Mouse (Mus musculus) frontal cortex, adult 2 months (tissue): ENCODE measurements around the gene Gemin5. TPM values are rescaled to one million over a fixed set of nuclear protein-coding genes. Genes with fewer than 3 reads are reported as not detected.

Experiments used
- DNase-seq, 2 experiments: peaks; one replicate each; pipeline ENCODE4 v3.0.0; 2022; ENCODE audit warnings: low spot score in 1 of 2; ENCODE audit errors: extremely low spot score in 1 of 2
- polyA plus RNA-seq: library from polyadenylated mRNA; depleted of rRNA; stranded (reverse); fragments of >200 nt; gene quantifications from 2 replicates; pipeline ENCODE4 v1.2.3, GENCODE M21; 2012

Gene Gemin5
- polyA plus RNA-seq, 1 experiment, result 9.5 TPM

- peak; percentile 79 to 96 for DNase-seq
Observed at GRCm38 (mm10) chr11:58179563-58179962, 11.2 kb upstream of the Gemin5 start.

GRCm38 (mm10) chr11:58171459-58172091 lies 3.2 kb upstream of the Gemin5 start, which contains the start of gene Mrpl22:
Mrpl22 (plus strand) TSS chr11:58171661.
- DNase-seq, result peak; percentile 91 to 99

- DNase-seq, result no peak
Observed at GRCm38 (mm10) chr11:58169666-58170065, 1.3 kb upstream of the Gemin5 start.

- no peak for DNase-seq
Observed at GRCm38 (mm10) chr11:58167822-58168166, 545 bp downstream of the Gemin5 start.

DNA sequence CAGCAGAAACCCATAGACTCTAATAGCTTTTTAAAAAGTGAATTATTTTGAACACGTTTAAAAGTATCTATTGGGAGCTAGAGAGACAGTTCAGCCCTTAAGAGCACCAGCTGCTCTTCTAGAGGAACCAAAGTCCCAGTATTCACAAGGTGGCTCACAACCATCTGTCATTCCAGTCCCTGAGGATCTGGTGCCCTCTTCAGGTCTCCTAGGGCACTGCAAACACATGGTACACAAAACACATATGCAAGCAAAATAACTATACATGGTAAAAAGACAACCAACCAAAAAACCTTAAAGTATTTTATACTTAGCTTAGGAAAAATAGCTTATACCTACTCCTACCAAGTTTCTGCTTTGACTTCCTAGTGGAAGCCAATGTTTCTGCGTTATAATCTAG lies 3.3 kb downstream of the Gemin5 start:
- DNase-seq, result no peak

DNA sequence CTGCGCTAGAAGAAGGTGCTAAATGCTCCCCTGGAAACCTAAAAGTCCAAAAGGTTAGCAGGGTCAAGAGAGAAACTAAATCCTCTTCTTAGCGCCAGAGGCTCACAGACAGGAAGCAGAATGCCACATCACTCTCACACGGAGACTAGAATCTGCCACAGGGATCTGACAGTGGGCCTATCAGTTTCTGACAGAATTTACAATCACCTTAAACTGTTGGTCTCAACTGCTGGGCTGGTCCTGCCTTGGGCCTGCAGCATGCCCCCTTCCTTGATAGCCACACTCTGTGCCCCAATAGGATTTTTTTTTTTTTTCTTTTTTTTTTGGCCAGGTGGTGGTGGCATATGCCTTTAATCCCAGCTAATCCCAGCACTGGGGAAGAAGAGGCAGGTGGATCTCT lies 11.5 kb downstream of the Gemin5 start:
- DNase-seq, result no peak

- no peak for DNase-seq
Observed at GRCm38 (mm10) chr11:58155458-58155857, 12.9 kb downstream of the Gemin5 start.

- DNase-seq, result no peak
Observed at GRCm38 (mm10) chr11:58146241-58146640, 22.1 kb downstream of the Gemin5 start.

DNA sequence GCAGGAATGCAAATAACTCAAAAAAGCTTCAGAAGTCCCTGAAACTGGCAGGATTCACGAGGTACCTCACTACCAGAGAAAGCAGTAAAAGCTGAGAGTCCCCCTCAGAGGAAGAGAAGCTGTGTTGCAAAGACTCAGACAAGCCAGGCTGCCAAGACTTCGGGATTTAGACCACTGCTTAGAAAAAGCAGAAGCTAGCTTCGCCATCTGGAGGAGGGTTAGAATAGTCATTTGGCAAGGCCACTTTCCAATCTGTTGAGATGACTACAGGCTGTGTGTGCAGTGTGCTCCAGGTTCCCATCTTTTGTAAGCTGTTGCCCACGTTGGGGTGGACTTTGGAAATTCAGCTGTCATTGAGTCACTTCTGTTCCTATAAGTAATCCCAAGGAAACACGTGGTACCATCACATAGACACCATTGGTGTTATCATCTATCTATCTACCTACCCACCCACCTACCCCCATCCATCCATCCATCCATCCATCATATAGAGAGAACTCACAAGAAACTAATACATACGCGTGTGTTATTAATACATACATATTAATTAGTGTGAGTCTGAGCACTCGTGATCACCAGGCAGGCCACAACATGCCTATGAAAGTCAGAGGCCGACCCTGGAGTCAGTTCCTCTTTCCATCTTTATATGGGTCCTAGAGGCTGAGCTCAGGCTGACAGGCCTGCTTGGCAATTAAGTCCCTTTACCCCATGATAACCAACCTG lies 24.5 kb downstream of the Gemin5 start:
- DNase-seq, result peak; percentile 53 to 68

DNA sequence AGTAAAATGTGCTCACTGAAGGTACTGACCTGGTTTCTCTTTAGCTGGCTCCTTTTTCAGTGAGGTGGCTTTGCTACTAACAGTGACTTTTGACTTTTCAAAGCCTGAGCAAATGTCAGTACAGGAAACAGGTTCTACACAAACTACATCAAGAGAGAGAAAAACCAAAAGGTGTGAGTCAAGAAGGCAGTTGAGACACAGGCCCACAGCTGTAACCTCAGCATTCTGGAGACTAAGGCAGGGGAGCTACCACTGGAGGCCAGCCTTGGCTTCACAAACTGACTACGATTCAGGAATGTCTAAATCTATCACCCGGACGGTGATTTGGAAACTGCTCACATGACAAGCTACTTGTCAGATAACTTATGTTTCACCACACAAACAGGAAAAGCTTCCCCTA lies 28.9 kb downstream of the Gemin5 start:
- DNase-seq, result no peak

GRCm38 (mm10) chr11:58138821-58139220 lies 29.5 kb downstream of the Gemin5 start:
- no peak for DNase-seq

DNA sequence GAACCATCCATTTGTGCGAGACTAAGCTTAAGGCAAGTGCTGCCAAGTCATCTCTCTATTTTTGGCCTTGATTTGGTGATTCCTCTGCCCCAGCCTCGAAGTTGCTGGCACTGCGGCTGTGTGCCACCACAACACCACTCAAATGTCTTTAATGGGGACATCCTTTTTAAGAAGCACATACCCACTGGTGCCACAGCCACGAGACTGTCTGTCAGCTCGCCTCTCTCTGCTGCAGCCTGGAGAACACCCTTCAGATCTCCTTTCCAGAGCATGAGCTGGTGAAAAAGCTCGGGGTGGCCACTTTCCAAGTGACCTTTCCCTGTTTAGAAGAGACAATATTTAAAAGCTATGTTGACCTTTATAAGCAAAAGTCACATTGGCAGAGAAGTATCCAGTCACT lies 31.7 kb downstream of the Gemin5 start:
- no peak for DNase-seq

- DNase-seq, result no peak
Observed at GRCm38 (mm10) chr11:58135296-58135695, 33.0 kb downstream of the Gemin5 start.

DNA sequence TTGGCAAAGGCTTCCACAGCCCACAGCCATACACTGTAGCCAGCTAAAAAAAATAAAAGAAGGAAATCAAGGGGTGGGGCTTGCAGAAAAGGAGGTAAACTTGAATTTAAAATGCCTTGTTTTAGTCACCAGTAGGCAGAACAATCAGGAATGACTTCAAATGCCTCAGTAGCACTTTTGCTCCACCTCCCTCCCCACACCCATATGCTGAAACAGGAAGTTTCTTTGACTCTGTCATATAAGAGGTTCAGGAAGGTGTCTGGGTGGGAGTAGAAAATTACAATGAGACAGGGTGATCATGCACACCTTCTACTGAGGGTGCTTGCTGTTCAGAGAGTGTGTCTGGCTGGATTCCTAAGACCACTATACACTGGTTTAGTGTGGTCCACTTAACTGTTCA lies 33.5 kb downstream of the Gemin5 start:
- no peak for DNase-seq

GRCm38 (mm10) chr11:58132026-58132425 lies 36.3 kb downstream of the Gemin5 start:
- DNase-seq, result no peak

DNA sequence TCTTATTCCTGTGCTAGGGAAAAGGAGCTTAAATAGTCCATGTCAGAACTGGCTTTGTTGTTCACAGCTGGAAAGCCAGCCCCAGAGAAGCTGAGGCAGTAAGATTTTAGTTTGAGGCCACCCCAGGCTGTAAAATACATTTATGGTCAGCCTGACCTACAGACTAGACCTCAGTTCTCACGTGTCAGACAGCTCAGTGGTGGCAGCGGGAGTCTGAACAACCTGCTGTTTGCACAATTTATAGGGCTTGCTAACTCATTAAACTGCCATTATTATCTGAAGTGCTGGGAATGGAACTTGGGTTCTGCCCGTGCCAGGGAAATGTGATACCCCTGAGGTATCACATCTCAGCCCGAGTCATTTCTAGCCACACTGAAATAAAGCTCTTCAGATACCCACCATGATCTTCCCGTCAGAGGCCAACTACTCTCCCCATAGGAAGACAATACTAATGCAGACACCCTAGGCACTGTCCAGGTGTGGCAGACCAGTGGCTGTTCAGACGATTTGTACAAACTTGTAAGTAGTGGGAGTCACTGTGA lies 39.0 kb downstream of the Gemin5 start:
- no peak for DNase-seq

DNA sequence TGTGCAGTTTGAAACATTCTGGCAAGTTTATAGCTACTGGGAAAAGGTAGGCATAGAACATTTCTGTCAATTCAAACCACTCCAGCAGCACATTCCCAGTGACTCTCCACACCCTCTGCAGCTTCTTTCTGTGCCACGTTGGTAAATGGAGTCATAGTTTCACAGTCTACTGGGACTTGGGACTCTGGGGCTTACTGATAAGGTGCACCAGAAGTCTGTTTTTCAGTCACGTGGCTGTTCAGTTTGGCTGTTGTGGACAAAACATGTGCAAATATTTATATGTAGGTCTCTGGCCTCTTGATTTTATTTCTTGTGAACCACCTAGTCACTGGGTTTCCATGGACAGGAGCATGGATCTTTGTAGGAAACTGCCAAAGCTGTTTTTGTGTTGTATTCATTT lies 40.8 kb downstream of the Gemin5 start:
- DNase-seq, result no peak

GRCm38 (mm10) chr11:58126397-58127160 lies 41.8 kb downstream of the Gemin5 start:
- peak in 1 of 2 experiments; percentile 52 for DNase-seq

DNA sequence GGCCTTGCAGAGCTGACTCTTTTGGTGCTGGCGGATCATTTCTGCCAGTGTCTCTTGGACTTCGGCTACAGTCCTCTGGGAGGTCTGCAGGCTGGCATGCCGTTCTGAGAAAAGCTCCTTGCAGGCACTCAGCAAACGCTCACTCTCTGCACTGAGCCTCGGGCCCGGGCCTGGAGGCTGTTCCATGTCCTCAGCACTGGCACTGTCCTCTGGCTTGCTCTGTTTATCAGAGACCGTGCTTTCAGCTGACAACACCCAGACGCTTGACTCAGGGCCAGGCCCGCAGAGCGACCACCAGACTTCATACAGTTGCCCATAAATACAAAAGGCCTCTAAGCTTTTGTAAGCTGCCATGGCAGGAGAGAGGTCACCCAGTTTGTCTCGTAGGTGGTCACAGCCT lies 43.3 kb downstream of the Gemin5 start:
- DNase-seq, result no peak

DNA sequence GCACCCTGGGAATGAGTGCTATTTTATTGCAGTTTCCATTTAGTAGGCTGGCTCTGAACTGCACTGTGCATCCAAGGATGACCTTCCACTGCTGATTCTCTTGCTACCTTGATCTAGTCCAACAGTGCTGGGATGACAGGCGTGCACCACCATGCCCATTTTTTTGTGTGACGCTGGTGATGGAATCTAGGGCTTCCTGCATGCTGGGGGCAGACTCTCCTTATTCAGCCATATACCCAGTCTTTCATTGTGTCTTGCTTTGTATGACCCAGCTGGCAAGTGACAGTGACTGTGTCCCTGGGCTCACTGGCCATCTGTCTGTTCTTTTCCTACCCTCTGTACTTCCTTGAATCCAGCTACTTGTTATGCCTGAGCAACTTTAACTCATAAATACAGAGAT lies 44.6 kb downstream of the Gemin5 start:
- DNase-seq, result no peak

- DNase-seq, result no peak
Observed at GRCm38 (mm10) chr11:58121351-58121750, 47.0 kb downstream of the Gemin5 start.
